Mouse (Mus musculus) lung, postnatal 4 days (tissue): ENCODE measurements around the gene Smc3.

ENCODE experiments used
- DNase-seq, 2 experiments: peaks; one replicate each; pipeline ENCODE4 v3.0.0; 2021

Gene Smc3

GRCm38 (mm10) chr19:53599757-53600539 is at the start of gene Smc3:
Gene Smc3, plus strand, starts transcription at chr19:53600398.
- DNase-seq: peak; percentile 99

GRCm38 (mm10) chr19:53550972-53551371 is 49.2 kb upstream of the Smc3 start:
- DNase-seq: no peak

GRCm38 (mm10) chr19:53552216-53552786 is 47.9 kb upstream of the Smc3 start:
- DNase-seq: no peak

GRCm38 (mm10) chr19:53552795-53553194 is 47.4 kb upstream of the Smc3 start:
- DNase-seq: no peak

- no peak for DNase-seq
These were observed 45.8 kb upstream of the Smc3 start for GRCm38 (mm10) chr19:53554402-53554801.

- no peak for DNase-seq
These were observed 45.1 kb upstream of the Smc3 start for GRCm38 (mm10) chr19:53554981-53555616.

GRCm38 (mm10) chr19:53556841-53557240 is 43.4 kb upstream of the Smc3 start:
- DNase-seq: no peak

- peak in 1 of 2 experiments; percentile 33 for DNase-seq
These were observed 42.8 kb upstream of the Smc3 start for GRCm38 (mm10) chr19:53557267-53557936.

GRCm38 (mm10) chr19:53560436-53560835 is 39.8 kb upstream of the Smc3 start:
- DNase-seq: no peak

GRCm38 (mm10) chr19:53564174-53564573 is 36.0 kb upstream of the Smc3 start:
- DNase-seq: no peak

- DNase-seq: no peak
These were observed 34.5 kb upstream of the Smc3 start for GRCm38 (mm10) chr19:53565565-53566277.

- no peak for DNase-seq
These were observed 32.3 kb upstream of the Smc3 start for GRCm38 (mm10) chr19:53567864-53568263.

- DNase-seq: no peak
These were observed 31.6 kb upstream of the Smc3 start for GRCm38 (mm10) chr19:53568553-53568952.

- DNase-seq: no peak
These were observed 29.1 kb upstream of the Smc3 start for GRCm38 (mm10) chr19:53571056-53571455.

GRCm38 (mm10) chr19:53571501-53572428 is 28.4 kb upstream of the Smc3 start:
- no peak for DNase-seq

- no peak for DNase-seq
These were observed 27.6 kb upstream of the Smc3 start for GRCm38 (mm10) chr19:53572607-53573006.

- no peak for DNase-seq
These were observed 27.0 kb upstream of the Smc3 start for GRCm38 (mm10) chr19:53573151-53573550.

GRCm38 (mm10) chr19:53574131-53574530 is 26.1 kb upstream of the Smc3 start:
- DNase-seq: no peak

GRCm38 (mm10) chr19:53574546-53574945 is 25.7 kb upstream of the Smc3 start:
- no peak for DNase-seq

- DNase-seq: no peak
These were observed 24.7 kb upstream of the Smc3 start for GRCm38 (mm10) chr19:53575296-53576010.

GRCm38 (mm10) chr19:53576061-53576460 is 24.1 kb upstream of the Smc3 start:
- DNase-seq: no peak
